Mouse (Mus musculus): ENCODE measurements at regions not wholly inside any gene's neighbourhood (a gene's known extent, or its start where the extent isn't known, plus 50 kb on each side); places are given as distances from the start of the nearest gene placed in this dataset.

DNA sequence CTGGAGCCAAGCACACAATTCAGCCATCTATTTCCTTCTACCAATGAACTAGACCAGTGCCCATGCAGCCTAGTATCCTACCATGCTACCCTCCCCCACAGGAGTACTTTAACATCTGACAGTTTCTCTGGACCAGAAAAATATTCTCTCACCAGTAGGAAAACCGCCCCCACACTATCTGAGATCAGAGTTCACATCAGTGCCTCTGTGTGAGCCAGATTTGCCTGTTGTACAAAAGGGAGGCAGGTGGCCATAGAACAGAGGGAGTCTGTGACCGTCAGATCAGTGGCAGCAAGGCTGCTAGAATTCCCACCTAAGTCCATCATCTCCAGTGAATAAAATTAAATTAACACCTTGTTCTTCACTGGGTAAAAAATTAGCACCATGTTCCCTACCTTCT, 166.5 kb downstream of the Atp23 start:
- no peak for DNase-seq (ENCODE audit: low spot score)

DNA sequence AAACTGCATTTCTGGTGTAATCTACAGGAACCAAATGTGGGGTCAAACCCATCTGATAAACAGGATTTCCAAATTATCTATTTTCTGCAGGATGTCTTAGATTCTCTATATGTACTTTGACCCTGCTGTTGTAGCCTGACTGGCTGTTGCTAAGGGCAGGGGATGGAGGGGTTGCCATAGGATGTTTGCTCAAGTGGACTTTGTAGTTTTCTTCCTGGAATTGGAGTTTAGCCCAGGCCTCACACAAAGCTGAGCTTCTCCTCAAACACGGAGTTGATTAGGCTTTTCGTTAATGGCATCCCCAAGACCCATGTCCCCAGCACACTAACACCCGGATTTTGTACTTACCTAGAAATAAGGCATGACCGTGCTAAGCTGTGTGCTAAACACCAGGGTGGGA, 173.3 kb downstream of the Atp23 start:
- DNase-seq (ENCODE audit: low spot score) = no peak

DNA sequence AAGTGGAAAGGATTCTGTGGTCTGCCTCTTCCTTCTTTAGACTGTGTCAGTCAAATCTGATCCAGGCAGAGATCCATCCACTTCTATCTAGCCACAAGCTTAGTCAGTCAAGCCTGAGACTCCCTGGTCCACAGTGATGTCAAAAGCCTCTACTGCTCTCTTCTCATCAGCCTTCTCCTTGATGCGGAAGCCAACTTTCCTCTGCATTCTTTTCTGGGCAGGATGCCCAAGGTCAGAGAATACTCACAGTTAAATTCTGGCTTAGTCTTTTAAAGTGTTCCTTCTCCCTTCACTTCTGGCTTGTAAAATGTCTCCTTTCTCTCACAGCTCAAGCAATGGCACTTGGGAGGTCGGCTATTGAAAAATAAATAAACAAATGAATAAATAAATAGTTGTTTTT, 183.2 kb downstream of the Atp23 start:
- DNase-seq (ENCODE audit: low spot score) = no peak

DNA sequence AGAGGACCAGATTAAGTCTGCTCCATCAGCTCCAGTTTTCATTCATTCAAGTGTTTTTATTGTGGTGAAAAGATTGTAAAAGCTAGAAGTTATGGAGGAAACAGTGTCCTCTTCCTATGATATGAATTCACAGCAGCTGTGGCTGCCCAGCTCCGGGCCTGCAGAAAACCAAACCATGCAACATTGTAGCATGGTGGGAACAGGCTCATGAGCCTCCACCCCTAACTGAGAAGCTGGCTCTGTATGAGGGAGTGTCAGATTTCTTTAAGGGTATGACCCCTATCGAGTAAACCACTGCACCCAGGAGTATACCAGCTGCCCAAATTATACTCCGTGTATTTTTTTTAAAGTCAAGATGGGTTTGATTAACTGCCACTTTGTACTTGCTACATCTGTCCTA, 189.4 kb downstream of the Atp23 start:
- no peak for DNase-seq (ENCODE audit: low spot score)

DNA sequence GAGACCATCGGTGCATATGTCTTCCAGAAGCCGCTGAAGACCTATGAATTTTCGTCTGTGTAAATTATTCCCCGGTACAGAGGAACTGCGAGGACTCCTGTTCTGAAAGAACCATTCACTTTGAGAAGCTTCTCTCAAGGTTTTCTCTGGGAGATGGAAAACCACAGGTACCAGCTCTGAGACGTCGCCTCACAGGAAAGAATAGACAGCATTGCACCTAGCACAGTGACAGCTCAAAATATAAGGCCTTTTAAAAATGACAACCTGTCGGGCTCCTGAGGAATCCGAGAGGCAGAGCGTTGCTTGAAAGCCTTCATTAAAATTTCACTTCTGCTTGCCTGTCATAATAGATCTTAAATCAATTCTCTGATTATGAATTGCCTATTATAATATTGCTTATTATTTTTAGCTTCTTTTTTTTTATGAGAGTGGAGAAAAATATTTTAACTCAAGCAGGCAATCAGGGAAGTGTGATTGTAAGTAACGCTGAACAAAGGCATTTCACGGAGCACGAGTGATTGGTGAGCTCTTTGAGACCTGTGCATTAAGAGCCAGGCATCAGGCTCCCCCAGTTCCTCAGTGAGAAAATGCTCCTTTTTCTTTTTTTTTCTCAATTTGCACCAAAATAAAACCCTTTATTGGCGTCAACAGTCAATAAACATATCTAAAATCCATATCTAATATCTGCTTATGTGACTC, 191.8 kb downstream of the Atp23 start:
- DNase-seq (ENCODE audit: low spot score) = no peak

DNA sequence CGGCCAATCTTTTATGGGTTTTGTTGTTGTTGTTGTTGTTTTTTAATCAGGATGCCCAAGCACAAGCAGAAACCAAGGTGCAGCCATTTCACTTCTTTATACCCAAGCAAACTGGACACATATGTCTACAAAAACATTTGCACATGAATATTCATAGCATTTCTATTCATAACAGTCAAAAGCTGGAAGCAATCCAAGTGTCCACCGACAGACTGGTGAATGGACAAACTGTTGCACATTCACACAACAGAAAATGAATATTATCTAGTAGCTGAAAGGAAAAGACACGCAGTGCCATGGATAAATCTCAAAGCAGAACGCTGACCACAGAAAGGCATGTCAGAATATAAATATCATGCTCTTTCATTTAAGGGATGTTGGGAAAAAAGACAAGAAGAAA, 192.4 kb downstream of the Atp23 start:
- DNase-seq (ENCODE audit: low spot score) = no peak

DNA sequence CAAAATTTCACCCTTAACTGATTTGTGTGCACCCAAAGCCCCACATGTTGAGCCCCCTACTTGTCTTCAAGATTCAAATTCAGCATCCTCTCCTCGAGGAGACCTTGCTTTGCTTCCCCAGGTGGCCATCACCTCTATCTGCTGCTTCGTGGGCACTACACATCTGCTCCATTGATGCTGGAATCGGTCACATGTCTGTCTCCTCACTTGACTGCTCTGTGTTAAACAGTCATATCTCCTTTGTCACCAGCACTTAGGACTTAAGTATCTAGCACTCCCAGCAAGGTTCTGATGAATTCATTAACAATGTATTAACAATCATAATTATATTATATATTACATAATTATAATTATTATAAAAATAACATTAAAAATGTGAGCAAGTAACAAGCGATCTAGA, 192.9 kb downstream of the Atp23 start:
- no peak for DNase-seq (ENCODE audit: low spot score)

DNA sequence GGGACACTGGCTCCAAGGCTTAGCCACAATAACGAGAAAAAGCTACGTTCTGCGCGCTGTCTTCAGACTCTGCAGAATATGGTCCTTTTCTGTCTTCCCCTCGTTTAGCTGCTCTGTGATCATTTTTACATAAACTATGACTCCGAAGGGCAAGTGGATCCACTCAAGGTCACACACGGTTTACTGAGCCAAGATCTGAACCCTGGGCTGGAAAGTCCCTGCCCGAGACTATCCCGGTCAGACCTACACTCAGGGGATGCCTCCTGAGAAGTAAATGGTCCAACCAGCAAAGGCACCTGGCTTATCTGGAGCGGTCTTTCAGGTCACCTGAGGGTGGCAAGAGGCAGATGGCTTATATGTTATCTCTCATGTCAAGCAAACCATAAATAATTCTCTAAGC, 204.1 kb downstream of the Atp23 start:
- no peak for DNase-seq (ENCODE audit: low spot score)

DNA sequence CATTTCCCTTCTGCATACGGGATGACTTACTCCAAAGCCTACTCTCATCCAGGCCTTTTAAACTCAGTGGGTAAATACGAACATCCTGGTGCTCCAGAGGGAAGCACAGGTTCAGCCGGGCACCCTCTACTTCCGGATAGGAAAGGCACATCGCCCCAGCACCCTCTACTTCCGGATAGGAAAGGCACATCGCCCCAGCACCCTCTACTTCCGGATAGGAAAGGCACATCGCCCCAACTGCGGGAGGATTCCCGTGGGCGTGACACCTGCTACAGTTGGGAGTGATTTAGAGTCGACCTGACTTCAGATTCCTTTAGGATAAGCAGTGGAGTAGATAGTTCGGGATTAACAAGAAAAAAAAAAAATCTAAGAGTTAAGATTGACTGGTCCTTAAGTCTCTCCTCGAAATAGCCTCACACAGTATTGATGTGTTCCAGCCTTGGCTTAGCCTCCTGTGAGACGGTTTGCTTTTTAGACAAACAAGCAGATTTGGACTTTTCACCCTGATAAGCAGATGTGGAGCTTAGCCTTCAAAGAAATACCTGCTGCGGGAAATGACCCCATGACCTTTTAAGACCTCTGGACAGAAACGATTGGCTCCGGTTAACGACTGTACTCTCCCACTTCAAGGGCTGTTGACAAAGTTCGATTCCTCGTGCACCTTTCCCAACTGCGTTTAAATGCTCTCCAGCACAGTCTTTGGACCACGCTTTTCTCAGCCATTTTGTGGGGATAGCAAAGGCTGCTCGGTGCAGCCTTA, 210.1 kb downstream of the Atp23 start:
- no peak for DNase-seq (ENCODE audit: low spot score)

DNA sequence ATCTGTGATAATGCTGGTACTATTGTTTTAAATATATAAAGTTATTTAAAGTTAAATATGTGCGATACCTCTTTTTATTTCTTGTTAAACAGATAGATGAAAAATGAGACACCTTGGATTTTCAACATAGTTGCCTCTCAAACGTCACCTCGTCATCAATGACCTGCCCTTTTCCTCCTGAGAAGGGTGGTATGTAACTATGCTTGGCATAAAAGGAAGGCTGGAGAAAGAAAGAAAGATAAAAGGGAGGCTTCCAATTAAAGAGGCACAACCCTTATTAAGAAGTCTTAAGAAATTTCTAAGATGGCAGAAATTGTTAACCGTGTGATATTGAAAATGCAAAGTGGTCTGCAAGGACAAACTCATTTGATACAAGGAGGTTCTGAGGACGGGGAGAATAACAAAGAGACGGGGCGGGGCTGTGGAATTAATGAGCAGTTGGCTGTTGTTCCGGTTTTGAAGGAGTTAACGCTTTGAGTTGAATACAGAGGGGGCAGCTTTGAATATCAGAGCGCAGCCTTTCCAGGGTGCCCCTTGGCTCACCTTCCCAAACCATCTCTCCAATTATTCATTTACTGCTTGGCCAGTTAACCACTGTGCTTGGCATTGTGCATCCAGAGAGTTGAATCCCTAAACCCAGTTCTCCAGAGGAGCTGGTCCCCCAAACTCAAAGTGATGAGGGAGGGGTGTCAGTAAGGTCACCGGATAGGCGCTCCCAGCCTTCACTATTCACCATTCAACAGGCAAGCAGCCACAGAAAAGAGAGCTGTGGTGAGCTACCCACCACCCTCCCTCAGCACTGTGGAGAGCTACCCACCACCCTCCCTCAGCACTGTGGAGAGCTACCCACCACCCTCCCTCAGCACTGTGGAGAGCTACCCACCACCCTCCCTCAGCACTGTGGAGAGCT, 220.6 kb downstream of the Atp23 start:
- DNase-seq (ENCODE audit: low spot score) = no peak

DNA sequence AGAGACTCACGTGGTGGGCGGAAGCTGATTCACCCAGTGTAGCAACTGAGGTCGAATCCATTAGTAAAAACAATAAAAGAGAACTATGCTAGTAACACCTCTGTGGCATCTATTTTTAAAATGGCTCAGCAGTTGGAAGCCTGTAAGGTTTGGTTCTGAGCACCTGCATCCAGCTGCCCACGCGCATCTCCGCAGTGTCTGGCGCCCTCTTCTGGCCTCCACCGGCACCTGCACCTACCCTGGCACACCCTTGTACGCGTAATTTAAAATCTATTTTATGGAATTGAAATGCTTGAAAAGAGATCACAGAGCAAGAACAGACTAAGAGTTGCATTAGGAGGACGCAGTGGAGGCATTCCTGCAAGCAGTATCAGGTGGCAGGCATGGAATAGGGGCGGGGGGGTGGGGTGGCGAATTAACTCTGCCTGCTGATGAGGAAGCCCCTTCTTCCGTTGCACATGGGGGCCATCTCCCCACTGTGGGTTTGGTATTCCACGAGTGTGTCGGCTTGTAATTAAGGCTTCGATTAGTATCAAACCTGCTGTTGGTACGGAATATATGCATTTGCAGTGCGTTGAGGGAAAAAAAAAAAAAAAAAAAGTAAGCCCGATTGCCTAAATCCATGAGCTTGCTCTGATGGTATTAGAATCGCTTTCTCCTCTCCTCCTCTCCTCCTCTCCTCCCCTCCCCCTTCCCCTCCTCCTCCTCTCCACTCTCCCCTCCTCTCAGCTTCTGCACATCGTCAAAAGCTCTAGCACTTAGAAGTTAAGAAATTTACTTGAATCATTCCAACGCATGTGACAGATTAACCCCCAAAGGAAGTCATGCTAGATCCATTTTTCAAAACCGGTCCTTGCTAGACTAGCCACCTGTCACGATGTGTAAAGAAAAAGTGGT, 221.7 kb downstream of the Atp23 start:
- no peak for DNase-seq (ENCODE audit: low spot score)

DNA sequence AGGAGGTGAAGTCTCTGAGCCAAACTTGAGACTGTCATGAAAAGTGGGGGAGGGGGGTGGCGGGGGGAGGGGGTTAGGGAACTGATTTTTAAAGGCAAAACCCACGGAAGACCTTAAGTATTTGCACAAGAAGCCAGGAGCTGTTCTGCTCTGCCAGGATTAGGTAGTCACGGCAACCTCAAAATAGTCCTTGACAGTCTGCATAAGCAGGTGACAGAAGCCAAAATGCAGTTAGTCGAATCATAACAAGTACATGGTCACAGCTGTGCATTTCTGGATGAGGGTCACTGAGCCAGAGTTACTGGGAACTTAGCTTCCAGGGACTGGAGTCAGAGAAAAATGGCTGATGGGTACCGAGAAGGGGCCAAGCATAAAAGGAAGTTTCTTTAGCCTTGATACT, 227.7 kb downstream of the Atp23 start:
- no peak for DNase-seq (ENCODE audit: low spot score)

DNA sequence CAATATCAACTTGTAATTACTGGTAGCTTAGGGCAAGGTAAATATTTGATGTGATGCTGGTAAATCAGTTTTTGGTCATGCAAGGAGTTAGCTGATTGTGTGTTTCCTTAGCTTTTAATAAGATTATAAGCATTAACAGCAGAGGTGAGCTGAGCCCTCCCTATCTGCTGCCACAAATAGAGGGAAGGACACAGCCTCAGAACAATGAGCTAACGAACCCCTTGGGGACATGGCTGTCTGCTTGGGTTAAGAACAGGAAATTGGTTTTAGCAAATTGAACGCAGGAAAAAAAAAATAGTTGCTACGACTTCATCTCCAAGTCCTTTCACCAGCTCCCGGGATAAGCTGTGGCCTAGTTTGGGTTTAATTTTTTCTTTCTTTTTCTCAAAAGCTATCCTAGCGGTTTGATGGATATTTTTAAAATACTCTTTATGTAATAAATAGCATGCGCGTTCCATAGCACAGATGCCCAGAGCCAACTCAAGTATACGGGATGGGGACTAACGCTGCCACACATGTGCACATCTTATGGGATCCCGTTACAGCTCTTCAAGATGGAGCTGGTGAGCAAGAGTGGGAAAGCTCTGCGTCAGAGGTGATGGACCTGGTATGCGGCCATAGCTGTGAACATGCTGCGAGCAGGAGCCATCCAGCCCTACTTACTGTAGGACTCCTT, 236.6 kb downstream of the Atp23 start:
- DNase-seq (ENCODE audit: low spot score) = no peak

DNA sequence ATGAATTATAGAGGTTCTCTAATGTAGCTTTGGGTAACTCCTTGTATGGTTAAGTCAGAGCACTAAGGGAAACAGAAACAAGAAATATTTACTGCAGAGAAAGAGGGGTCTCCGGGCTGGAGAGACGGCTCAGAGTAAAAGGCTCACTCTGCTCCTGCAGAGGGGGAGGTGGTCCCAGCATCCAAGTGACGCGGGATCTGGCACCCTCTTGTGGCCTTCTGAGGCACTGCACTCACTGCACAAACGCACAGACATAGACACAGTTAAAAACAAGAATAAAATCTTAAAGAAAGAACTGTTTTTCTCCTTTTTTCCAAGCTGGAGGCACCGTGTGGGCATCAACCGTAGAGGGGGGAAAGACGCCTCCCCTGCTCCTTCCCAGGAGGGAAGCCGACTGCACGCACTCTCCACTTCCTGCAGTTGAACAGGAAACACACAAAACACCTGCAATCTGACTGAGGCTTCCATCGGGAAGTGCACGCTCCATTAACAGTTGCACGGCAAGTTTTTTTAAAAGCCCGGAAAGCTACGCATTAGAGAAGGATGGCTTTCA, 237.6 kb downstream of the Atp23 start:
- no peak for DNase-seq (ENCODE audit: low spot score)

DNA sequence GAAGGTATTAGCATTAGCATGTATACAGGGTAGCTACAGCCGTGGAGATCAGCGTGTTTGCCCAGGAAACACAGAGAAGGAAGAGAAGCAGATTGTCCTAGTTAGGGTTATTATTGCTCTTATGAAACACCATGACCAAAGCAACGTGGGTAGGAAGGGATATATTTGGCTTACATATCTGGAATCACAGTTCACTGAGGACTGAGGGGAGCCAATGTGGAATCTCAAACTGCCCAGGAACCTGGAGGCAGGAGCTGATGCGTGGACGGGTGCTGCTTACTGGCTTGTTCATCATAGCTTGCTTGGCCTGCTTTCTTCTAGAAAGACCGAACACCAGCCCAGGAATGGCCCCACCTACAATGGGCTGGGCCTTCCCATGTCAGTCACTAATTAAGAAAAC, 238.4 kb downstream of the Atp23 start:
- DNase-seq (ENCODE audit: low spot score) = no peak

DNA sequence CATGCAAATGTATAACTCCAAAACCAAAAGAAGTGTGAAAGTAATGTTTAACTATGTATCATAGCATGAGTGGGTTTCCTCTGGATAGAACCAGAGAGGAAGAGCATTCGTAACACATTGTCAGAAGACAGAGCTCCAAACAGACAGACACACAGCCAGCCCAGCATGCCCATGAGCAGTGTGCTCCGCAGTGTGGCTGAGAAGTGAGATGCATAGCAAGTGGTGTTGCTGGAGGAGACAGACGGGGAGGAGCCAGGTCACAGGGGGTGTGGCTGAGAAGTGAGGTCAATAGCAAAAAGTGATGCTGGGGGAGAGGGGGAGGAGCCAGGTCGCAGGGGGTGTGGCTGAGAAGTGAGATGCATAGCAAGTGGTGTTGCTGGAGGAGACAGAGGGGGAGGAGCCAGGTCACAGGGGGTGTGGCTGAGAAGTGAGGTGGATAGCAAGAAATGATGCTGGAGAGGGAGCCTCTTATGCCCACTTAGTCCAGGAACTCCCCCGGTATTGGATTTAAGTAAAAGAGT, 240.0 kb downstream of the Atp23 start:
- DNase-seq (ENCODE audit: low spot score) = no peak

DNA sequence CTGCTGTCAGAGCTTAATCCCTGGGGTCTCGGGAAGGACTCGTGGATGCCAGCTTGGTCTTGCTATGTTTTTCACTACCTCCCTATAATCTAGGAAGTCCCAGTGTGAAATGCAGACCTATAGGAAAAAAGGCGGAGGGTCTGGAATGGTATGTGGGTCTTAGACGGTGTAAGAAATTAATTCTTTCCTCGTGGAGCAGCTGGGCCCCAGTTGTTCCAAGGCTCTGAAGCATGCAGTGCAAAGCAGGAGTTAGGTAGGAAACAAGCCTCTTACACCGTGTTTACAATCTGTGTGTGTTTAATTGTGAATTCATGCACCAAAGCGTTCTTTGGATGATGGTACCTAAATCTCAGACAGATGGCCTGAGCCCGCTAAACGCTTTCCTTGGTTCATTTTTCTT, 241.1 kb downstream of the Atp23 start:
- no peak for DNase-seq (ENCODE audit: low spot score)

DNA sequence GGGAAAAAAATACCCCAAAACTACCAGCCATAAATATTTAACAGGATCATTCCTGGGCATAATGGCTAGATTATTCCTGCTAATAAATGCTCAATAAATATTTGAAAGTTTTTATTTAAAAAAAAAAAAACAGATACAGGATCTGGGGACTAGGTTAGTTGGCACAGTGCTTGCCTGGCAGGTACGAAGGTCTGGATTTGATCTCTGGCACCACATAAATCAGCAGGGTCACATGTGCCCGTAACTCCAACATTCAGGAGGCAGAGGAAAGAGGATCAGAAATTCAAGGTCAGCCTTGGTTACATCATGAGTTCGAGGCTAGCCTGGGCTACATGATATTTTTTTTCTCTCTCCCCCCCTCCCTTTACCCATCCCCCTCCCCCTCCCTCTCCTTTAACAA, 248.5 kb downstream of the Atp23 start:
- DNase-seq (ENCODE audit: low spot score) = no peak

DNA sequence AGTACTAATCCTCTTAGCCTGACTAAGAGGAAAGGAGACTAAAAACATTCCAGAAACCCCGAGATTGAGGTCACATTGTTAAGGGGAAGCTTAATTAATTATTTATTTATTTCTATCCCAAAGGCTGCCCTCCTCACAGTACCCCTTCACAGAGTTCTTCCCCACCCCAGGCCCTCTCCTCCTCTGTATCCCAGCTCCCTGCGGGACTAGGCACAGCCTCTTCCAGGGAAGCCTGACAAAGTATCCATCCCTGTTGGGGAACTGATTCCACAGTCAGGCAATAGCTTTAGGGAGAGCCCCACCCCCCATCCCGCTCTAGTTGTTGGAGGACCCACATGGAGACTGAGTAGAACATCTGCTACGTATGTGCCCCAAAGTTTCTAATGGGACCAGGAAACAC, 254.6 kb downstream of the Atp23 start:
- no peak for DNase-seq (ENCODE audit: low spot score)

DNA sequence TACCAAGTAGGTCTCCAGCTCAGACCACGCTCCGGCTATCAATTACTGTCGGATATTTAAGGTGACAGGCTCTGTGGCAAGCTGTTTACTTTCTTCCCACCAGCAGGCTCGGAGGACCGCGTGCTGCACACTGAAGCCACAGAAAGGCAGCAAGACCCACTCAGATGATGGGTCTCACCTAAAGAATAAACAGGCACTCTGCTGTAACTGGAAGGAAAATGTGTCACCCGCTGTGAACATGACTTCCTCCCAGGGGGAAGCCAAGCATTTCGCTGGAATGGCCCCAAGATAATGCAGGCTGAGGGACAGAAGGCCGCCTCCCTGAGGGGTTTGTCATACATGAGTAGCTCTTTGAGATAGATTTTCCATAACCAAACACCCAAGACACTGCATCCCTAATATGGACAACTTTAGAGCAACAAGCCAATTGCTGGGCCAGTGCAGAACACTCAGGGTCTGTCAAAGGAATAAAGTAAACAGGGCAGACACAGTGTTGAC, 259.3 kb downstream of the Atp23 start:
- DNase-seq (ENCODE audit: low spot score) = no peak

DNA sequence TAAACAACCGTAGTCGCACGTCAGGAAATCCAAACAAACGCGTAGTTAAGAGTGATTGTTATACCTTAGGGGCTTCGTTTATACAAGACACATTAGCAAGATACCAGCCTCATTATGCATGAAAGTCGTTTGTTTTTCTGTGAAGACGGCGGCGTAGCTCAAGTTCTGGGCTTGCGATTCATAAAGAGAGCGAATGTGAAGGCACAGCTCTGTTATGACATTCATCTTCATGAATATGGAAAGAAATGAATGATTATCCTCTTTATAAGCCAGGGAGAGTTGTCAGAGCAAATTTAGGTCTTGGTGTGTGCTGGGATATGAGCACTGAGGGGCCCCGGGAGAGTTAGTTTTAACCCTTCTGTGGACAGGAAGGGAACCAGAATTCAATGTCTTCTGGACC, 266.4 kb downstream of the Atp23 start:
- no peak for DNase-seq (ENCODE audit: low spot score)

Measured in layer of hippocampus, adult 9-10 months (tissue).